Mouse (Mus musculus): ENCODE data around the gene Cops2. TPM values are rescaled to one million over a fixed set of nuclear protein-coding genes. Genes with fewer than 3 reads are reported as not detected.

The Cops2 gene
- polyA plus RNA-seq, 1 experiment from 2014 or later, result 90.3 TPM

- 67% methylated on average over 9 of the region's 9 CpGs for WGBS
These were observed 44.9 kb downstream of the Cops2 start for GRCm38 (mm10) chr2:125813972-125814595.

DNA sequence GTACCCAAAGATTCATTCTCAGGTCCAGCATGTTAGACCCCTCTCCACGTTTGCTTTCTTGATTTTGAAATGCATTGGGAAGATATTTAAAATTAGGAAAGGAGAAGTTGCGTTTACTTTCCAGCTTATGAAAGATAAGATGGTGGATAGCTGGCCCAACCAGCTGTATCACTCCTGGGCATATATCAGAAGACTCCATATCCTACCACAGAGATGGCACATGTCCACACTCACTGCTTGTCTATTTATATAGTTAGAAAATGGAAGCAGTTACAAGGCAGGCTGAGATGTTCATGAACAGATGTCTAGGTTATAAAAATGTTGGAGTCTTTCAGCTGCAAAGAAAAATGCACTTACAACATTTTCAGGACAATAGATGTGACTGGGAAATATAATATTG is 47.6 kb downstream of the Cops2 start:
- Histone ChIP-seq H3K9ac (no peak overlapping the region), H3K4me3 (no peak overlapping the region), H3K27me3 (no peaks in the 10 kb centered on the region), H3K4me2 (replicated peaks) (no peak overlapping the region), H3K9me3 (peaks cover 5% of the 10 kb centered on the region; the same call in 1 of the 2 replicates), H3K36me3 (no peaks in the 10 kb centered on the region), H3K4me1 (no peaks in the 10 kb centered on the region), H3K27ac (no peak overlapping the region)
- 86% methylated on average over 2 of the region's 2 CpGs for WGBS
- ATAC-seq (ENCODE audit: low FRiP score, low read depth), result no peak

More at GRCm38 (mm10) chr2:125813972-125814595, 44.9 kb downstream of the Cops2 start:
- no peak overlapping the region for H3K4me3 ChIP-seq
- H3K27ac ChIP-seq, result no peak overlapping the region
- ATAC-seq (ENCODE audit: low FRiP score, low read depth), result no peak
- no peaks in the 10 kb centered on the region for H3K4me1 ChIP-seq
- no peaks in the 10 kb centered on the region for H3K36me3 ChIP-seq
- no peak overlapping the region for H3K4me2 ChIP-seq (replicated peaks)
- H3K27me3 ChIP-seq, result no peaks in the 10 kb centered on the region
- H3K9me3 ChIP-seq, result no peaks in the 10 kb centered on the region
- no peak overlapping the region for H3K9ac ChIP-seq

DNA sequence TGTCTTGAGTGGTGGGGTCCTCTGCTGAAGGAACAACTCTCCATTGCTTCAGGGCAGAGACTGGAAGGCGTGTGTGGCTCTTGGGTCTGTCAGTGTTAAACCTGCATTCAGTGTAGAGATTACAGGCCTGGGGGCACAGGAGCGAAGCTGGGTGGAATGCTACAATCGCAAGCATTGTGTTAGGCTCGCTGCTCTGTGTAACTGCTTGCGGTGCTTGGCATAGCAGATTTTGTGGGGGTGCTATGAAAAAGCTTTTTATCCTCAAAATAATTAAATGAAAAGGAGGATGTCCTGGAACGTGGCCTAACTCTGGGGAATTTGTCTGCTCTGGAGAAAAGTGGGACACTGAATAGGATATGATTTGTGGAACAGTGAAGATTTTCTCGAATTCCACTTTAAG is 49.4 kb downstream of the Cops2 start:
- H3K4me1 ChIP-seq, result no peaks in the 10 kb centered on the region
- H3K9me3 ChIP-seq, result peaks cover 12% of the 10 kb centered on the region
- no peak overlapping the region for H3K27ac ChIP-seq
- H3K36me3 ChIP-seq, result no peaks in the 10 kb centered on the region
- ATAC-seq (ENCODE audit: low FRiP score, low read depth), result no peak
- no peak overlapping the region for H3K9ac ChIP-seq
- H3K4me3 ChIP-seq, result no peak overlapping the region
- no peaks in the 10 kb centered on the region for H3K27me3 ChIP-seq
- H3K4me2 ChIP-seq (replicated peaks), result no peak overlapping the region
- 75% methylated on average over 7 of the region's 7 CpGs for WGBS

DNA sequence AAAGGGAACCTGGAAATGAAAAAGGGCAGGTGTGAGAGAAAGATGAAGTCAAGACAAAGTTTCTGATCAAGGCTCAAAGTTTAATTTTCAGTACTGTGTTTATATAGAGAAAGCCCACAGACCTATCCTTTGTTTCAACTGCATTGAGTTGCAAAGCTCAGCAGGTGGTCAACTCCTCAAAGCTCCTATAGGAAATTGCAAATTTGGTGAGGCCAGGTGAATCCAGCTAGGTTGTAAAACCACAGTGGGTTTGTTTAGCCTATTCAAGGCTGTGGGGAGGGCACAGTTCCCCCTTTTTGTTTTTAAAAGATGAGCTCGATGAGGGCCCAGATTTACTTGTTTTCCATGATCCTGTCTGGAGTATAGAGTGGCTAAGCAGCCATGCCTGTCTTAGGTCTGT is 53.1 kb downstream of the Cops2 start:
- no peak overlapping the region for H3K4me3 ChIP-seq
- peaks cover 12% of the 10 kb centered on the region for H3K9me3 ChIP-seq
- no peak overlapping the region for H3K27ac ChIP-seq
- H3K9ac ChIP-seq, result no peak overlapping the region
- no peak overlapping the region for H3K4me2 ChIP-seq (replicated peaks)
- H3K36me3 ChIP-seq, result no peaks in the 10 kb centered on the region
- 58% methylated on average over 1 of the region's 1 CpGs for WGBS
- no peak for ATAC-seq (ENCODE audit: low FRiP score, low read depth)
- no peaks in the 10 kb centered on the region for H3K4me1 ChIP-seq
- H3K27me3 ChIP-seq, result no peaks in the 10 kb centered on the region

DNA sequence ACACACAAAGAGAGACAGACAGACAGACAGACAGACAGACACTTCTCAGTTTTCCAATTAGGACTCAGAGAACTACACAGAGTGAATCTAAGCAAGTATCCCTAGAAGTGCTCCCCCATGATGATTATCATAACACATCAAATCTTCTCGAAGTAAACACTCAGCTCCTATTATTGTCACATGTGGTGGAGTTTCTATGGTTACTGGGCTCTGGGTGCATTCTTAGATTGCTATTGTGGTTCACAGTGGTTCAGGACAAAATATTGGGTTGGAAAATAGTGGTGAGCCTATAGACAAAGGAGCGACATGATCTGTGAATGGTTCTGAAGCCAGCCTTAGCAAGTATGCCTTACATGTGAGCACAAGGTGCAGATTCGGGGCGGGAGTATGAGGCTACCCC is 57.0 kb downstream of the Cops2 start:
- Histone ChIP-seq H3K9me3 (peaks cover 12% of the 10 kb centered on the region), H3K27me3 (no peaks in the 10 kb centered on the region), H3K36me3 (no peaks in the 10 kb centered on the region), H3K4me3 (no peak overlapping the region), H3K27ac (no peak overlapping the region), H3K4me2 (replicated peaks) (no peak overlapping the region), H3K4me1 (no peaks in the 10 kb centered on the region), H3K9ac (no peak overlapping the region)
- 83% methylated on average over 4 of the region's 4 CpGs for WGBS
- no peak for ATAC-seq (ENCODE audit: low FRiP score, low read depth)

DNA sequence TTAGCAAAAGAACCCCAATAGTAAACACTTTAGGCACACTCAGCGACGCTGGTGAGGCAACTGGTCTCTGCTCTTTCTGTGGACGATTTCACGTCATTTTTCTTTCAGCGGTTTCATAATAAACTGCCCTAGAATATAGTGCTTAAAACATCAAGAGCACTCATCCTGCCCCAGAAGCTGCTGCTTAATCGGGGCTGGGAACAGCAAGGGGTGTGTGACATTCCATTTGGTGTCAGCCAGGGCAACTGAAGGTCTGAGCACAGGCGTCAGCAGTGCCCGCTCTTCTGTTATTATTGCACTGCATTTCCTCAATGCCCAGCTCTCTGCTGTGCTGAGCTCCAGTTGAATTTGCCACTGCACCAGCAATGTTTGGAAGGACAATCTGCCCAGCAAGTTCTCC is 57.9 kb downstream of the Cops2 start:
- H3K4me2 ChIP-seq (replicated peaks), result no peak overlapping the region

DNA sequence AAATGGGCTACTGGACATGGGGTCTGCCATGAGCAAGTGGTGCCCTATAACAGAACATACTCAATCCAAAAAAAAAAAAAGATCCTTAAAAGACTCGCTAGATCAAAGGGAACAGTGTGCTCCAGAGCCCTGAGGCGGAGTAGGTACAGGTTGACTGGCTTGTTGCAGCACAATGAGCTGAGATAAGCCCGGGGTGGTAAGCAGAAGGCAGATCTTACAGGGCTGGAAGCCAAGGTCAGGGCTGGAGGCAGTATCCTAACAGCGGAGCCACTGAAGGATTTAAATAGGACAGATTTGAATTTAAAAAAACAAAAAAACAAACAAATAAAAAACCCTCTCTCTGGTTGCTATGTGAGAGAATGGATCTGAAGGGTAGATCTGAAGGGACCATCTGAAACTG is 58.5 kb downstream of the Cops2 start:
- 61% methylated on average over 4 of the region's 4 CpGs for WGBS
- ATAC-seq (ENCODE audit: low FRiP score, low read depth), result no peak

More for the DNA sequence above, 57.9 kb downstream of the Cops2 start:
- Histone ChIP-seq H3K36me3 (no peaks in the 10 kb centered on the region), H3K9ac (no peak overlapping the region), H3K4me3 (no peak overlapping the region), H3K4me1 (no peaks in the 10 kb centered on the region), H3K27me3 (no peaks in the 10 kb centered on the region), H3K9me3 (peaks cover 5% of the 10 kb centered on the region), H3K27ac (no peak overlapping the region)
- 55% methylated on average over 8 of the region's 8 CpGs for WGBS
- ATAC-seq (ENCODE audit: low FRiP score, low read depth), result no peak

DNA sequence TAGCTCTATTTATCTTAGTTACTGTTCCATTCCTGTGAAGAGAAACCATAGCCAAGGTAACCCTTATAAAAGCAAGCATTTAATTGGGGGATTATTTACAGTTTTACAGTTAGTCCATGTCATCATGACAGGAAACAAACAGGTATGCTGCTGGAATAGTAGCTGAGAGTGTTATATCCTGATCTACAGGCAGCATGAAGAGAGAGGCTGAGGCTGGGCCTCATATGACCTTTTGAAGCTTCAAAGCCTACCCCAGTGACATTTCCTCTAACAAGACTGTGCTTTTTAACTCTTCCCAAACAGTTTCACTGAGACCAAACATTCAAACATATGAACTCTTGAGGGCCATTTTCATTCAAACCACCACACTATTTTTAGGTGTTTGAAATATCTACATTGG is 61.1 kb downstream of the Cops2 start:
- no peak overlapping the region for H3K4me2 ChIP-seq (replicated peaks)
- no peaks in the 10 kb centered on the region for H3K4me1 ChIP-seq
- H3K9ac ChIP-seq, result no peak overlapping the region
- no peaks in the 10 kb centered on the region for H3K27me3 ChIP-seq
- no peak overlapping the region for H3K27ac ChIP-seq
- H3K4me3 ChIP-seq, result no peak overlapping the region
- no peak for ATAC-seq (ENCODE audit: low FRiP score, low read depth)
- no peaks in the 10 kb centered on the region for H3K36me3 ChIP-seq
- no peaks in the 10 kb centered on the region for H3K9me3 ChIP-seq

More for the DNA sequence above, 58.5 kb downstream of the Cops2 start:
- H3K4me2 ChIP-seq (replicated peaks), result no peak overlapping the region
- H3K27ac ChIP-seq, result no peak overlapping the region
- no peaks in the 10 kb centered on the region for H3K27me3 ChIP-seq
- H3K9ac ChIP-seq, result no peak overlapping the region
- H3K9me3 ChIP-seq, result no peaks in the 10 kb centered on the region
- H3K4me1 ChIP-seq, result no peaks in the 10 kb centered on the region
- H3K4me3 ChIP-seq, result no peak overlapping the region
- H3K36me3 ChIP-seq, result no peaks in the 10 kb centered on the region

- Histone ChIP-seq H3K36me3 (no peaks in the 10 kb centered on the region), H3K4me2 (replicated peaks) (no peak overlapping the region), H3K27ac (no peak overlapping the region), H3K27me3 (no peaks in the 10 kb centered on the region), H3K9ac (no peak overlapping the region), H3K4me1 (no peaks in the 10 kb centered on the region), H3K4me3 (no peak overlapping the region), H3K9me3 (no peaks in the 10 kb centered on the region)
- WGBS, result 78% methylated on average over 2 of the region's 2 CpGs
- ATAC-seq (ENCODE audit: low FRiP score, low read depth), result no peak
These were observed 63.8 kb downstream of the Cops2 start for GRCm38 (mm10) chr2:125795118-125795517.

- WGBS, result 59% methylated on average over 2 of the region's 2 CpGs
- H3K4me3 ChIP-seq, result no peak overlapping the region
- H3K27ac ChIP-seq, result no peak overlapping the region
- no peak overlapping the region for H3K9ac ChIP-seq
- ATAC-seq (ENCODE audit: low FRiP score, low read depth), result no peak
- no peaks in the 10 kb centered on the region for H3K27me3 ChIP-seq
- H3K9me3 ChIP-seq, result no peaks in the 10 kb centered on the region
- no peak overlapping the region for H3K4me2 ChIP-seq (replicated peaks)
- H3K4me1 ChIP-seq, result no peaks in the 10 kb centered on the region
- H3K36me3 ChIP-seq, result no peaks in the 10 kb centered on the region
These were observed 64.8 kb downstream of the Cops2 start for GRCm38 (mm10) chr2:125794166-125794565.

- H3K27ac ChIP-seq, result no peak overlapping the region
- 88% methylated on average over 11 of the region's 11 CpGs for WGBS
- H3K4me2 ChIP-seq (replicated peaks), result no peak overlapping the region
- no peaks in the 10 kb centered on the region for H3K36me3 ChIP-seq
- no peaks in the 10 kb centered on the region for H3K27me3 ChIP-seq
- no peak overlapping the region for H3K4me3 ChIP-seq
- H3K4me1 ChIP-seq, result no peaks in the 10 kb centered on the region
- ATAC-seq (ENCODE audit: low FRiP score, low read depth), result no peak
- H3K9me3 ChIP-seq, result no peaks in the 10 kb centered on the region
- no peak overlapping the region for H3K9ac ChIP-seq
These were observed 66.1 kb downstream of the Cops2 start for GRCm38 (mm10) chr2:125792879-125793261.

GRCm38 (mm10) chr2:125792144-125792878 is 66.6 kb downstream of the Cops2 start:
- H3K27me3 ChIP-seq, result no peaks in the 10 kb centered on the region
- H3K4me3 ChIP-seq, result no peak overlapping the region
- H3K4me1 ChIP-seq, result no peaks in the 10 kb centered on the region
- H3K27ac ChIP-seq, result no peak overlapping the region
- no peaks in the 10 kb centered on the region for H3K9me3 ChIP-seq
- 74% methylated on average over 2 of the region's 2 CpGs for WGBS
- ATAC-seq (ENCODE audit: low FRiP score, low read depth), result no peak
- no peak overlapping the region for H3K9ac ChIP-seq
- no peaks in the 10 kb centered on the region for H3K36me3 ChIP-seq
- no peak overlapping the region for H3K4me2 ChIP-seq (replicated peaks)

DNA sequence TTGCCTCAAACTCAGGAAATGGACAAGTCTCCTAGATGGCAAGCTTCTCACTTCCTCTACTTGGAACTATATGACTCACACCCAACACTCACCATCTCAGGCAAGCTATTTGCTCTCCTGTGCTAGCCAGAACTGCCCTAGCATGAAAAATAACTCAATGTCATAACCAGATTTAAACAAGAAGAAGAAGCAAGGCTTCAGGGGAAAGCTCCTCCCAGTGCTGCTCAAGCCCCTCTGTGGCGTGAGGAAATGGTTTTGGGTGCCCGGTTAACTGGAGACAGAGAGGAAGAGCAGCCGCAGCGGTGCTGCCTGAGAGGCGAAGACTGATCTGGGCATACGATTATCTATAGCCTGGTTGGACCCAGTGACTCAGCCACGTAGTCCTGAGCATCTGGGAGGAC is 67.5 kb downstream of the Cops2 start:
- no peak overlapping the region for H3K27ac ChIP-seq
- H3K9me3 ChIP-seq, result no peaks in the 10 kb centered on the region
- H3K9ac ChIP-seq, result no peak overlapping the region
- ATAC-seq (ENCODE audit: low FRiP score, low read depth), result no peak
- H3K4me1 ChIP-seq, result no peaks in the 10 kb centered on the region
- no peak overlapping the region for H3K4me2 ChIP-seq (replicated peaks)
- 73% methylated on average over 7 of the region's 7 CpGs for WGBS
- no peaks in the 10 kb centered on the region for H3K36me3 ChIP-seq
- H3K4me3 ChIP-seq, result no peak overlapping the region
- no peaks in the 10 kb centered on the region for H3K27me3 ChIP-seq
